Mouse (Mus musculus): ENCODE measurements at regions not wholly inside any gene's neighbourhood (a gene's known extent, or its start where the extent isn't known, plus 50 kb on each side); places are given as distances from the start of the nearest gene placed in this dataset.
A peak's percentile ranks its signal among the peaks of the same experiment; 100 is the strongest.

GRCm38 (mm10) chr15:21836110-21836509 lies 712.7 kb upstream of the Cdh18 start:
- Histone ChIP-seq H3K4me3 (no peak overlapping the region), H3K27ac (no peak overlapping the region), H3K9me3 (no peaks in the 10 kb centered on the region), H3K4me1 (replicated peaks) (no peaks in the 10 kb centered on the region), H3K36me3 (no peaks in the 10 kb centered on the region), H3K27me3 (ENCODE audit: insufficient read depth, poor library complexity, severe bottlenecking) (no peaks in the 10 kb centered on the region)
- WGBS: 89% methylated on average over 5 of the region's 5 CpGs
- DNase-seq (ENCODE audit: low spot score): no peak

GRCm38 (mm10) chr15:21858540-21858939 lies 690.3 kb upstream of the Cdh18 start:
- Histone ChIP-seq H3K27me3 (ENCODE audit: insufficient read depth, poor library complexity, severe bottlenecking) (no peaks in the 10 kb centered on the region), H3K4me1 (replicated peaks) (no peaks in the 10 kb centered on the region), H3K27ac (no peak overlapping the region), H3K36me3 (no peaks in the 10 kb centered on the region), H3K4me3 (no peak overlapping the region), H3K9me3 (peaks cover 13% of the 10 kb centered on the region)
- WGBS: 90% methylated on average over 7 of the region's 7 CpGs
- DNase-seq (ENCODE audit: low spot score): no peak

GRCm38 (mm10) chr15:21885181-21885580 lies 663.6 kb upstream of the Cdh18 start:
- no peaks in the 10 kb centered on the region for H3K27me3 ChIP-seq (ENCODE audit: insufficient read depth, poor library complexity, severe bottlenecking)
- no peak overlapping the region for H3K27ac ChIP-seq
- H3K4me3 ChIP-seq: no peak overlapping the region
- DNase-seq (ENCODE audit: low spot score): peak; percentile 49
- H3K9me3 ChIP-seq: no peaks in the 10 kb centered on the region
- H3K4me1 ChIP-seq (replicated peaks): no peaks in the 10 kb centered on the region
- 25% methylated on average over 2 of the region's 2 CpGs for WGBS
- H3K36me3 ChIP-seq: no peaks in the 10 kb centered on the region
